Mouse (Mus musculus): ENCODE measurements around the gene Angptl2.

The Angptl2 gene

GRCm38 (mm10) chr2:33215700-33216509 is at the start of gene Angptl2:
Gene Angptl2, plus strand, starts transcription at chr2:33216069.
- DNase-seq (ENCODE audit: low read depth, low spot score): peak; percentile 39

DNA sequence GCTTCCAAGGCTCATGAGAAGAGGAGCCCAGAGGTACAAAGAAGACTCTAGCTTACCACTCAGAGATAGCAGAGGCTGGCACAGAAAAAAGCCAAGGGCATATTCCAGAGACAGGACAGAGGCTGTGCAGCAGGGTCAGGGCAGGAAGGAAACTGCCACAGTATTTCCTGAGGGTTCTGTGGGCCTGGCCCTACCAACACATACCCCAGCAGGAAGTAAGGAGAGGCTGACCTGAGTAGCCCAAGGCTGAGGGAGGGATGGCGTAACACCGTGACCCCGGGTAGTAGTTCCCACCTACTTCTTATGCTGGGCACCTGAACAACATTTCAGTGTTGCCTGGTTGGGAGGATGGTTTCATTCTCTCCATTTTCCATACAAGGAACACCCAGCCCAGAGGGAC is 48.8 kb upstream of the Angptl2 start:
- no peak for DNase-seq (ENCODE audit: low read depth, low spot score)

GRCm38 (mm10) chr2:33169445-33169844 is 46.4 kb upstream of the Angptl2 start:
- no peak for DNase-seq (ENCODE audit: low read depth, low spot score)

DNA sequence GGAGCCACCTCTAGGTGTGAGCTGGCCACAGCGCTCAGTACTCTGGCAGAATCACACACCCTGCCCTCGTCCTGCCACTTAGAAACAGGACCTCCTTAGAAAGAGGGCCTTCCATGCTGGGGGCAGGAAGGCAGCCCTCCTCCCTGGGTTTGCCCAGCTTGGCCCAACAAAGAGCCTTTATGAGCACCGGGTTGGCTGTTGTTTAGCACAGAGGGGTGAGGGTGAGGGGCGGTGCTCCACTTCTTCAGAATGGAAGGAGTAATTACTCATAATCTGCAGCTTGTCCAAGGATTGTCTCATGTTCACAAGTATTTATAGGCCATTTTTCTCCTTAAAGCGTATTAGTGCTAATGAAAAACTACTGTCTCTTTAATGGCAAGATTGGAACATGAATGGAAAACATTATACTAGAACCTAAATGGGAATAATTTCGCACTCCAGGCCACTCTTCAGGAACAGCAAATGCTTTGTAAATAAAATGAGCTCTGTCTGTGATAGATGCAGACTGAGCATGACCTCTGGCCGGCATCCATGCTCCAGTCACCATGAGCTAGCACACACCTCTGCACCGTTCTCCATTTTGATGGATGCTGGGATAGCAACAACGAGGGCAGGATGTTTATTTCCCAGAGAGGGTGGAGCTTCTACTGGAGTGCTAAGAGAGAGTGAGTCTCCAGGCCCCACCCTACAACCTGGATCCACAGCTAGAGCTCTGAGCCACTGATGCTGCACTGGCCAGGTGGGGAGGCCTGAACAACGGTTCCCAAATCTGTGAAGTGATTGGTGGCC is 44.9 kb upstream of the Angptl2 start:
- DNase-seq (ENCODE audit: low read depth, low spot score): no peak

- DNase-seq (ENCODE audit: low read depth, low spot score): no peak
These were observed 42.7 kb upstream of the Angptl2 start for GRCm38 (mm10) chr2:33173126-33173525.

GRCm38 (mm10) chr2:33173686-33174085 is 42.2 kb upstream of the Angptl2 start:
- DNase-seq (ENCODE audit: low read depth, low spot score): no peak

GRCm38 (mm10) chr2:33176516-33176915 is 39.4 kb upstream of the Angptl2 start:
- no peak for DNase-seq (ENCODE audit: low read depth, low spot score)

DNA sequence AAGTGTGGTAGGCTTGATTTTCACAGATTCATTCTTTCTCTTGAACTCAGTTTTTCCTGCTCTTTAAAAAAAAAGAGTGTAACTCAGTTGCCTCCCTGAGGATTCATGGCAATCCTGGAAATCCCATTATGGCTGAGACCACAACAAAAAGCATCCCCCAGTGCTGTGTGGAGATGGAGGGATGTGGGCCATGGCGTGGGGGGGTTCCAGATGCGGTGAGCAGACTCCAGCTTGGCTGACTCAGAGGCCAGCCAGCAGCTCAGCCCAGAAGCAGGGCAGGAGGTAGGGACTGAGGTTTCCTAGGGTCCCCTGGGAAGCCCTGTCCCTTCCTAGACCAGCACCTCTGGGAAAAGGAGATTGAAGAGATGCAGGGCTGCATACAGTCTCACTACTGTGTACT is 38.9 kb upstream of the Angptl2 start:
- DNase-seq (ENCODE audit: low read depth, low spot score): no peak

DNA sequence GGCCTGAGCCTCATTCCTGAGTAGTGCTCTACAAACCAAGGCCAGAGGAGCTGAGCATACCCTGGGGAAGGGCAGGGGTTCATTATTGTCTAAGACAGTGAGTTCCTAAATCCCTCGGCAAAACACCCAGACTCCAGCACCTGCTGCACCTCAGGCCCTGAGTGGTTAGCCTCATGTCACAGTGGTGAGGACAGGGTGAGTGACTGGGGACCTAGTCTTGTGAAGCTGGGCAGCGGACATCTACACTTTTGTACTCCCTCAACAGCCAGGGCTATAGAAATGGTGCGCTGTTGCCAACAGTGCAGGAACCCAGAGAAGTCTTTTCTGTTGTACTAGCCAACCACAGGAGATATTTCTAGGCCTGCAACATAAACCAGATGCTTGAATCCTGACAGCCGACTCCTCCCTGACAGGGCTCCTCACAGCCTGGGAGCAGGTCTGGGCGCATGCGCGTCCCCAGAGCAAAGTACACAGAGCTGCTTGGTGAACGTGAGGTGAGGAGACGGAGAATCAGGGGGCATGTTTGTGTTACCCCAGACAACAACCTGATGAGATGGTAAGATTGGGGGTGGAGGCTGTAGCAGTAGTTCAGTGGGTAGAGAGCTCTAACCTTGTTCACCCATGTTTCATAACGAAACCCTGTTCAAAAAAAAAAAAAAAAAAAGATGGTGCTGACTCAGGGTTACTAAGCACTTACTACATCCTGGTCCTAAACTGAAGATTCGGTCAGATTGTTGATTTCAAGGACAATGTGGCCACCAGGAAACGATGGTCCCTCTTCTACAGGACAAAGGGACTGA is 38.2 kb upstream of the Angptl2 start:
- no peak for DNase-seq (ENCODE audit: low read depth, low spot score)

GRCm38 (mm10) chr2:33178243-33178932 is 37.5 kb upstream of the Angptl2 start:
- DNase-seq (ENCODE audit: low read depth, low spot score): no peak

DNA sequence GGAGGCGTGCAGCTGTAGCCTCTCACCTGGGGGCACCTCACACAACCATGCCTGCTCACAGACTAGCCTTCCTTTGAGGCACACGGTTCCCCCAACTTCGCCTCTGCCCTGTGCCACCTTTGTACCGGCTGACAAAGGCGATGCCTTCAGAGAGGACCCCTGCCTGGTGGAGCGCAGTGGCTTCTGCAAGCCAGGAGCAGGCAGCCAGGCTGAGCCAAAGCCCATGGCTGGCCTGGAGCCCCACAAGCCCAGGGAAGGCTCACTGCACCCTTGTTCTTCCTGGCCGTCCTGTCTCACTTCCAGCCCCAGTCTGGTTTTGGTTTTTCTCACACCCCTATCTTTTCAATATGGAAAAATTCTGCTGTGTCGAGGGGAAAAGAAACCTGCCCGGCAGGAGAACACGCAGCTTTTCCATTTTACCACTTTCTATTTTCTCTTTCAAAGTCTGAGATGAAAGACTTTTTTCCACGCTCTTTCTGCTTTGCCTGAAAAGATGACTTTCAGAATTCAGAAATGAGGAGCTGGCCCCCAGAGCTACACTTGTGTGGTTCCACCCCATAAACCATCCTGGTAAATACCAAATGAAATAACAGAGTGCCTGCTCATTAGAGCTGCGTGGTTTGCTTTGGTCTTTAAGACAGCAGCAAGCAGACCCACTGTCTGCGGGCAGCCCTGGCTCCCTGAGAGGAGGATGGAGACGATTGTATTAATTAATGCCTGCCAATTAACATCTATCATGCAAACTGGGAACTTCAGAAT is 36.5 kb upstream of the Angptl2 start:
- DNase-seq (ENCODE audit: low read depth, low spot score): no peak

DNA sequence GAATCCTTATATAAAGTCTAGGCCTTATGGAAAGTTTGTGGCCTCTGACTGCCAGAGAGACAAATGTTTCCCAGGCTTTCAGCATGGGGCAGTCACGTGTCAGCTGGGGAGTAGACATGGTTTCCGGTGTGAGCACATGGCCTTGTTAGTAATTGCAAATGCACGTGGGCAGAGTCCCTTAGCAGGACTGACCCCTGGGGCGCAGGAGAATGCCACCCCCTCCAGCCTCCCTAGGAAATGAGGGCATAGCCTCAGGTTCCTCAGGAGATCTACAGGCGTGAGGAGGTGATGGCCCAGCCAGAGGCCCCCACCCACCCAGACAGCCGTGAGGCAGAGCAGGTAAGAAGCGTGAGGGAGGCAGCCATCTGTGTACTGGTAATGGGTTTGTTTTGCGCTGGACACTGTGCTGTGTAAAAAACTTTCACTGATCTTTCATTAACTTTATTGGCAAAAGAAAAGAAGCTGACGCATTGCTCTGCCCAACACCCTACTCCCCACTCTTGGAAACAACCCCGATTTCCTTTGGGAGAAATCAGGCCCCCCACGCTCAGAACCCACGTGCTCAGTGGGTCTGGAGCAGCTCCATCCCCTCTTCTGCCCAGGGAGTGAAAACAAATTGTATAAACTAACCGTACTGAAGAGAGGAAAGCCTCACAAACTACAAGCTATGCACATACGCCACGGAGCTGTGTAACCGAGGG is 35.8 kb upstream of the Angptl2 start:
- no peak for DNase-seq (ENCODE audit: low read depth, low spot score)

- DNase-seq (ENCODE audit: low read depth, low spot score): no peak
These were observed 32.5 kb upstream of the Angptl2 start for GRCm38 (mm10) chr2:33183321-33183720.

DNA sequence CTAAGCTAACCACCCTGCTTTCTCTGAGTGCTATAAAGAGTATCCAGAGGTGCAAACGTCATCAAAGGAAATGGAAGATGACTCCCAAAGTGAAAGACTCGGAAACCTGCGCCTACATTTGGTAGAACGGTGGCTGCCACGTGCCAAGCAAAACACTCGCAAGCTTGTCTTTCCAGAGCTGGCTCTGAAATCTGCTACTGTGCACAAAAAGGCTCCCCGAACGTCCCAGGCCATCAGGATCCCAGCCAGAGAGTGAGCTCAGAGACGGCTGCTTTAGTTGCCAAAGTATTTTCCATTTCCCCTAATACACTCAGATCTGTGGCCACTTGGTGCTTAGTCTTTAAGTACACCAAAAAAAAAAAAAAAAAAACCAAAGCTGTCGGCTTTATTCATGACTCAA is 31.2 kb upstream of the Angptl2 start:
- DNase-seq (ENCODE audit: low read depth, low spot score): no peak

DNA sequence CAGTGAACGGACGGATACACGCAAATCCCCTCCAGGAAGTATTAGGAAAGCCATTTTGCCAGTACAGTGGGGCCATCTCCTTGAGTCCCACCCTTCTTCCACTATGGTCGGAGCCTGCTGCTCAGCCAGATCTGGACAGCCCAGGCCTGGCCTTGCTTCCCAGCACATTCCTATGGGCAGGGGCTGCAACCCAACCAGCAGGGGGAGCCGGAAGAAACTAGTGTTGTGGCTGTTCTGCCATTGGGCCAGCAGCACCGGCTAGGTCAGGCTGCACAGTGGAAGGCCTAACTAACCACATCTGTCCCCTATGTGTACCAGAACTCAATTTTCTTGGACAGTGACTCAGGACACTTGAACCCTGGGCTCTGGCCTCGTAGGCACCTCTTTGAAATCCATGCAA is 30.6 kb upstream of the Angptl2 start:
- DNase-seq (ENCODE audit: low read depth, low spot score): no peak

DNA sequence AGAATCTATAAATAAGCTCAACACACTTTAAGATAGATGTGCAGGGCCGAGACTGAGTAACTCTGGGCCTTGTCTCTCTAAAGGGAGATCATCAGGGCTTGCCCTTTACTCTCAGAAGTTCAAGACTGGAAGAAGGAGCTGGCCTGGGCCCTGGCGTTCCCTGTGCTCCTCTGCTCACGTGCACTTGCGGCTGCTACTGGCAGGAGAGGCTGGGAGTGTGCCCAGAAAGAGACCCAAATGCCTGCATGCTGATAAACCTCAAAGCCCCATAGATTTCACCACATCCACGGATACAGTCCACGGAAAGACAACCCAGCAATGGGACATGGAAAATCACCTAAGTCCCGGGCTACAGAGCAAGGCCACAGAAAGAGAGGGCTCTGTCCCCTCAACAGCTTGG is 29.4 kb upstream of the Angptl2 start:
- no peak for DNase-seq (ENCODE audit: low read depth, low spot score)

DNA sequence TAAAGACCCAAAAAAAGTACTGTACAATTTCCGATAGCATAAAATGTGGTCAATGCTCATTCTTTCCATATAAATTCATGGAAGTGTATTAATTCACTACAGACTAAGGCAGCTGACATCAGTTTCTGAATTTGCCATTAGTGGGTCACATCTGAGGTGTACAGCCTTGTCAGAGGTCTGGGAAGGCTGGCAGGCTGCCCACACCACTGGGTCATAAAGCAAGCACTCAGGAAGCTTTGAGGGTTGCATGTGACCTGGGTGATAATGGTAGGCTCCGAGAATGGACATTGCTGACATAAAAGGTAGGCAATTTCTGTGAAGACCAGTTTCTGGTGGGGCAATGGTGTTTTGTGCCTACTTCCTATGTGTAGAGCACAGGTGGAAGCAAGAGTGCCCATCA is 28.0 kb upstream of the Angptl2 start:
- no peak for DNase-seq (ENCODE audit: low read depth, low spot score)

DNA sequence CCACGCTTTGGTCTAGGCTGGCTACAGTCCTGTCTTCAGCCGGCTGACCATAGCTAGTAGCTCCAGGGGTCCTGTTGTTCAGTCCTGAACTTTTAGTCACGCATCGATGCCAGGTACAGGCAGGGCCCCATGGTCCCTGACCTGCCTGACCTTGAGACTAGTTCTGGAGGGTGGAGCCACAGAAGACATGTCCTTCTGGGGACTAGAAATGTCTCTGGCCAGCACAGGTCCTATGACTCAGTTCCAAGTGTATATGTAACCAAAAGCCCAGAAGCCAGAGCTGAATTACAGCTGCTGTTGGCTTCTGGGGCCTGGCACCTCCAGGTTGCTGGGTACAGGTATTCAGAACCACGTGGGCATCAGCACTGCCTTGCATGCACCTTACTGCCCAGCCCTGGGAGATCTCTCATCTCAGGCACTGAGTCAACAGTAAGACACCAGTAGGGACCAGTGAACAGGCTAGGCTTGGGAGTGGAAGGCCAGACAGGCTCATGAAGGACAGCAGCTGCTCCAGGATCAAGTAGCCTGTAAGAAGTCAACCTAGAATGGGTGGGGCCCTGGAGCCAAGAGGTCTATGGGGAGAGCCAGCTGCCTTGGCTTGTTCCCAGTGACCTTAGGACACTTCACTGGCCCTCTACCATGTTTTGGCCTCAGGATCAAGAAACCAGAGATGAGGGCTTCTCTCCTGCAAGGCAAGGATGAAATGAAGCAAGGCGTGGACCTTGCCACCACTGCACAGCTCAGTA is 26.8 kb upstream of the Angptl2 start:
- no peak for DNase-seq (ENCODE audit: low read depth, low spot score)

- no peak for DNase-seq (ENCODE audit: low read depth, low spot score)
These were observed 25.9 kb upstream of the Angptl2 start for GRCm38 (mm10) chr2:33189976-33190375.
